Mouse (Mus musculus) erythroblast, embryonic 14.5 days (primary cell): ENCODE measurements around the gene Pced1b.

Source experiments
- GATA1 ChIP-seq: IDR thresholded peaks from 2 replicates; pipeline ENCODE4 v1.6.1; 2012; ENCODE audit warnings: low read length, inconsistent platforms, mixed read lengths
- TAL1 ChIP-seq: IDR thresholded peaks from 3 replicates; pipeline ENCODE4 v1.6.1; 2012; ENCODE audit warnings: low read length, inconsistent platforms, mixed read lengths

DNA sequence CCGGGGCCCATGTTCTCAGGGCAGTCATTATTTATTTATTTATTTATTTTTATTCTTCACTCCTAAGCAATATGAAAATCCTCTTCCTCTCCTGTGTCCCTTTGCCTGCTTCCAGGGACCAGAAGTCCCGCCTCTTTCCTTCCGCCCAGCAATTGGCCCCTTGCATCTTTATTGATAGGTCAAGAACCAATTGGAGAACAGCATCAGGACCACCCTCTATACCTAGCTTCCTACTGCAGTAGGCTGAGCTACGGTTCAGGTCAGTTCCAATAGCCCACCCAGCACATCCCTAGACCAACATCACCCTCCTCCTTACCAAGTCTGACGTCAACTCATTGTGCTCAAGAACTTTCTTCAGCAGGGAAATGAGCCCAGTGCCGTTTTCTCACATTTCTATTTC, 99.0 kb downstream of the Pced1b start:
- TF ChIP-seq GATA1 = no peak
- no peak for TF ChIP-seq TAL1
